Comparison of ENCODE assay signal across 24 mouse cellular contexts in genomic region chr10:54799478-54800196, GRCm38 (mm10).
DNase-seq lines count a peak whose midpoint lies in the region; ATAC-seq and TF ChIP-seq lines count a peak whose summit lies in the region.
"Had no signal": no experiment of that assay in that cellular context is flagged by ENCODE, and none has a peak within 500 bp of the region (broad histone marks: within the 10 kb centered on the region; RNA-seq: fewer than 3 reads in every experiment).

No protein-coding gene starts in this region.

- no peak for TF ChIP-seq CTCF in midbrain, postnatal 0 days (IDR thresholded peaks at IDR 0.05)
- no peak for TF ChIP-seq CTCF in stomach, postnatal 0 days (IDR thresholded peaks at IDR 0.05; ENCODE audit: low read depth)

- no peaks in the 10 kb centered on the region for H3K4me1 ChIP-seq in heart, embryonic 10.5 days
- H3K4me1 ChIP-seq in hindbrain, embryonic 14.5 days (replicated peaks; ENCODE audit: control insufficient read depth, insufficient read depth, low read length): 0 out of 2 replicates have a peak, but pooled peaks cover 3% of the 10 kb centered on the region
- H3K4me1 ChIP-seq in midbrain, postnatal 0 days (ENCODE audit: insufficient read depth, low read length): no peaks in the 10 kb centered on the region
- H3K4me1 ChIP-seq in stomach, postnatal 0 days (replicated peaks; ENCODE audit: control insufficient read depth, insufficient read depth): no peaks in the 10 kb centered on the region
- H3K4me1 ChIP-seq in heart, embryonic 11.5 days (ENCODE audit: control insufficient read depth, insufficient read depth, low read length): no peaks in the 10 kb centered on the region
- H3K4me1 ChIP-seq: embryonic facial prominence, embryonic 12.5 days; heart, embryonic 13.5 days had no signal

- peak; percentile 70 for ATAC-seq in hindbrain, embryonic 14.5 days (ENCODE audit: low FRiP score)
- ATAC-seq in midbrain, postnatal 0 days (ENCODE audit: low FRiP score): peak; percentile 60; the same call in 1 of the 2 replicates
- no peak for ATAC-seq in stomach, postnatal 0 days (ENCODE audit: low FRiP score, low TSS enrichment)
- no peak for ATAC-seq in heart, embryonic 11.5 days (replicated peaks; ENCODE audit: insufficient number of reproducible peaks, low FRiP score, low TSS enrichment)

- H3K27ac ChIP-seq in heart, embryonic 10.5 days: no peak overlapping the region
- H3K27ac ChIP-seq in hindbrain, embryonic 14.5 days: no peak overlapping the region
- no peak overlapping the region for H3K27ac ChIP-seq in midbrain, postnatal 0 days (ENCODE audit: low read depth, low read length)
- H3K27ac ChIP-seq in stomach, postnatal 0 days (replicated peaks): no peak overlapping the region
- no peak overlapping the region for H3K27ac ChIP-seq in heart, embryonic 11.5 days (ENCODE audit: low read depth, low read length)
- H3K27ac ChIP-seq: embryonic facial prominence, embryonic 12.5 days; gastrocnemius, adult 2 months; heart, embryonic 13.5 days had no signal

- peak overlapping the region; percentile 25 for H3K4me2 ChIP-seq in hindbrain, embryonic 14.5 days (replicated peaks)
- 0 out of 2 replicates have a peak overlapping the region, but pooled peaks have one; percentile 2 for H3K4me2 ChIP-seq in midbrain, postnatal 0 days (ENCODE audit: low read depth, low read length, poor library complexity, severe bottlenecking)
- no peak overlapping the region for H3K4me2 ChIP-seq in stomach, postnatal 0 days (replicated peaks; ENCODE audit: low read depth)
- H3K4me2 ChIP-seq in heart, embryonic 11.5 days: no peak overlapping the region
- H3K4me2 ChIP-seq: embryonic facial prominence, embryonic 12.5 days; heart, embryonic 13.5 days; liver, embryonic 11.5 days had no signal

- H3K27me3 ChIP-seq in heart, embryonic 10.5 days (ENCODE audit: insufficient read depth, poor library complexity, severe bottlenecking): no peaks in the 10 kb centered on the region
- no peaks in the 10 kb centered on the region for H3K27me3 ChIP-seq in hindbrain, embryonic 14.5 days (ENCODE audit: control insufficient read depth, insufficient read depth, low read length)
- no peaks in the 10 kb centered on the region for H3K27me3 ChIP-seq in midbrain, postnatal 0 days (ENCODE audit: insufficient read depth, low read length)
- H3K27me3 ChIP-seq in stomach, postnatal 0 days (ENCODE audit: control insufficient read depth, insufficient read depth, low read length): no peaks in the 10 kb centered on the region
- no peaks in the 10 kb centered on the region for H3K27me3 ChIP-seq in heart, embryonic 11.5 days (ENCODE audit: control insufficient read depth, insufficient read depth, low read length)
- H3K27me3 ChIP-seq: embryonic facial prominence, embryonic 12.5 days; heart, embryonic 13.5 days had no signal

- WGBS in heart, embryonic 10.5 days: 85% methylated on average over 9 of the region's 9 CpGs
- WGBS in hindbrain, embryonic 14.5 days: 58% methylated on average over 9 of the region's 9 CpGs
- WGBS in midbrain, postnatal 0 days: 52% methylated on average over 9 of the region's 9 CpGs
- 85% methylated on average over 9 of the region's 9 CpGs for WGBS in stomach, postnatal 0 days
- WGBS in heart, embryonic 11.5 days (ENCODE audit: insufficient replicate concordance): 83% methylated on average over 9 of the region's 9 CpGs

- H3K36me3 ChIP-seq in heart, embryonic 10.5 days: no peaks in the 10 kb centered on the region
- H3K36me3 ChIP-seq in hindbrain, embryonic 14.5 days (replicated peaks; ENCODE audit: control insufficient read depth, insufficient read depth): no peaks in the 10 kb centered on the region
- H3K36me3 ChIP-seq in midbrain, postnatal 0 days (ENCODE audit: insufficient read depth, low read length): no peaks in the 10 kb centered on the region
- no peaks in the 10 kb centered on the region for H3K36me3 ChIP-seq in stomach, postnatal 0 days (ENCODE audit: control insufficient read depth, insufficient read depth, low read length)
- no peaks in the 10 kb centered on the region for H3K36me3 ChIP-seq in heart, embryonic 11.5 days (ENCODE audit: control insufficient read depth, insufficient read depth, low read length)
- H3K36me3 ChIP-seq: embryonic facial prominence, embryonic 12.5 days; heart, embryonic 13.5 days had no signal

- no peaks in the 10 kb centered on the region for H3K9me3 ChIP-seq in heart, embryonic 10.5 days
- no peaks in the 10 kb centered on the region for H3K9me3 ChIP-seq in hindbrain, embryonic 14.5 days (ENCODE audit: control insufficient read depth, low read length)
- H3K9me3 ChIP-seq in midbrain, postnatal 0 days (ENCODE audit: low read length): no peaks in the 10 kb centered on the region
- H3K9me3 ChIP-seq in stomach, postnatal 0 days (ENCODE audit: control insufficient read depth, low read length): no peaks in the 10 kb centered on the region
- H3K9me3 ChIP-seq in heart, embryonic 11.5 days (replicated peaks; ENCODE audit: control insufficient read depth, low read length): no peaks in the 10 kb centered on the region
- H3K9me3 ChIP-seq: embryonic facial prominence, embryonic 12.5 days; heart, embryonic 13.5 days had no signal

- no peak overlapping the region for H3K9ac ChIP-seq in hindbrain, embryonic 14.5 days
- no peak overlapping the region for H3K9ac ChIP-seq in midbrain, postnatal 0 days (replicated peaks; ENCODE audit: low read length, poor library complexity, severe bottlenecking)
- H3K9ac ChIP-seq in stomach, postnatal 0 days (ENCODE audit: low read length): no peak overlapping the region
- no peak overlapping the region for H3K9ac ChIP-seq in heart, embryonic 11.5 days (ENCODE audit: low read depth, low read length)
- H3K9ac ChIP-seq: embryonic facial prominence, embryonic 12.5 days; heart, embryonic 13.5 days had no signal

- H3K4me3 ChIP-seq in heart, embryonic 10.5 days: no peak overlapping the region
- no peak overlapping the region for H3K4me3 ChIP-seq in hindbrain, embryonic 14.5 days (replicated peaks; ENCODE audit: low read length)
- H3K4me3 ChIP-seq in midbrain, postnatal 0 days (ENCODE audit: low read depth, low read length): no peak overlapping the region
- no peak overlapping the region for H3K4me3 ChIP-seq in stomach, postnatal 0 days (ENCODE audit: low read depth, low read length)
- H3K4me3 ChIP-seq in heart, embryonic 11.5 days (ENCODE audit: low read depth, low read length): no peak overlapping the region
- H3K4me3 ChIP-seq: embryonic facial prominence, embryonic 12.5 days; gastrocnemius, adult 2 months; heart, embryonic 13.5 days had no signal

- peak; percentile 1 for DNase-seq in heart, adult 11 months
- DNase-seq in heart, embryonic 10.5 days (ENCODE audit: low spot score): no peak
- DNase-seq in brain, adult 2 months (ENCODE audit: low read depth, low spot score): peak; percentile 8
- peak; percentile 35 for DNase-seq in hindbrain, embryonic 14.5 days (ENCODE audit: low spot score)
- DNase-seq in midbrain, postnatal 0 days (ENCODE audit: low spot score): peak; percentile 48
- DNase-seq in ovary, adult 18-20 months (ENCODE audit: low spot score): no peak
- no peak for DNase-seq in stomach, postnatal 0 days (ENCODE audit: low spot score)
- DNase-seq: adrenal gland, adult 2 months; B cell, adult 2 months; cerebellum, adult 11 months; cerebellum, postnatal 36 days; gastrocnemius, adult 2 months; kidney, adult 8-10 months; kidney, postnatal 25 days; lung, adult 2 months; lung, postnatal 36 days; right cerebral cortex, postnatal 14 days; spleen, adult 18-20 months; thymus, adult 18-20 months; thymus, postnatal 4 days had no signal

- TF ChIP-seq EP300 in stomach, postnatal 0 days (optimal IDR thresholded peaks at IDR 0.05): no peak

Comparison
In these comparisons a context has a peak if more than half of its experiments do, and no peak if none do; other contexts are left out.
1. DNase-seq: peak in heart, adult 11 months (single experiment), brain, adult 2 months (single experiment), hindbrain, embryonic 14.5 days (single experiment) and midbrain, postnatal 0 days (single experiment); none in heart, embryonic 10.5 days (single experiment), ovary, adult 18-20 months (single experiment) and stomach, postnatal 0 days (single experiment).
2. ATAC-seq: peak in hindbrain, embryonic 14.5 days (single experiment) and midbrain, postnatal 0 days (single experiment); none in stomach, postnatal 0 days (single experiment) and heart, embryonic 11.5 days (single experiment).
3. H3K4me2 ChIP-seq: peak in hindbrain, embryonic 14.5 days (single experiment) and midbrain, postnatal 0 days (single experiment); none in stomach, postnatal 0 days (single experiment) and heart, embryonic 11.5 days (single experiment).